Mouse (Mus musculus) ES-Bruce4 (cell line): Measurements from ENCODE around the gene Zscan20. TPM values are rescaled to one million over a fixed set of nuclear protein-coding genes. Genes with fewer than 3 reads are reported as not detected.
"Not testable (repeated sequence)": the region's sequence is repeated elsewhere in the genome, so short reads cannot be mapped to it uniquely, and the experiment has no call there.

Source experiments
- H3K27ac ChIP-seq: 2 replicates; pipeline ENCODE4 v1.5.1; 2012; ENCODE audit warnings: low read length, inconsistent platforms; ENCODE audit not compliant: insufficient read depth
- H3K27me3 ChIP-seq: 2 replicates; pipeline ENCODE4 v1.6.1; 2012; ENCODE audit warnings: mild to moderate bottlenecking, low read length, inconsistent platforms; ENCODE audit not compliant: control insufficient read depth, poor library complexity, insufficient read depth, severe bottlenecking
- H3K36me3 ChIP-seq: 2 replicates; pipeline ENCODE4 v1.6.1; 2012; ENCODE audit warnings: inconsistent platforms, mild to moderate bottlenecking, low read length, moderate library complexity; ENCODE audit not compliant: control insufficient read depth, poor library complexity, insufficient read depth, severe bottlenecking
- H3K4me1 ChIP-seq: one replicate; pipeline ENCODE4 v1.8.1; 2011; ENCODE audit warnings: low read length; ENCODE audit not compliant: control insufficient read depth, insufficient read depth
- H3K4me3 ChIP-seq: 2 replicates; pipeline ENCODE4 v1.5.1; 2011; ENCODE audit warnings: low read depth, mild to moderate bottlenecking, low read length
- H3K9ac ChIP-seq: 2 replicates; pipeline ENCODE4 v1.6.1; 2012; ENCODE audit warnings: low read depth, mild to moderate bottlenecking, inconsistent platforms; ENCODE audit not compliant: poor library complexity, severe bottlenecking
- H3K9me3 ChIP-seq: replicated peaks from 2 replicates; pipeline ENCODE4 v1.6.1; 2012; ENCODE audit warnings: mild to moderate bottlenecking, low read length, inconsistent platforms; ENCODE audit not compliant: control insufficient read depth, poor library complexity, insufficient read depth, severe bottlenecking
- CTCF ChIP-seq: IDR thresholded peaks from one replicate; pipeline ENCODE4 v1.8.1; 2011; ENCODE audit warnings: low read depth, low read length
- EP300 ChIP-seq: IDR thresholded peaks from 2 replicates; pipeline ENCODE4 v1.6.1; 2011; ENCODE audit warnings: low read depth, low read length; ENCODE audit not compliant: insufficient read depth
- POLR2A ChIP-seq: IDR thresholded peaks from one replicate; pipeline ENCODE4 v1.8.1; 2011; ENCODE audit warnings: low read length; ENCODE audit not compliant: insufficient read depth
- polyA plus RNA-seq: library from polyadenylated mRNA; stranded (reverse); fragments of >200 nt; gene quantifications from 2 replicates; pipeline ENCODE4 v1.2.4, GENCODE M21; 2011; ENCODE audit warnings: low read depth; ENCODE audit not compliant: missing spikeins, insufficient read depth, insufficient read length

The Zscan20 gene
- polyA plus RNA-seq, 1 experiment, result 6.1 TPM

DNA sequence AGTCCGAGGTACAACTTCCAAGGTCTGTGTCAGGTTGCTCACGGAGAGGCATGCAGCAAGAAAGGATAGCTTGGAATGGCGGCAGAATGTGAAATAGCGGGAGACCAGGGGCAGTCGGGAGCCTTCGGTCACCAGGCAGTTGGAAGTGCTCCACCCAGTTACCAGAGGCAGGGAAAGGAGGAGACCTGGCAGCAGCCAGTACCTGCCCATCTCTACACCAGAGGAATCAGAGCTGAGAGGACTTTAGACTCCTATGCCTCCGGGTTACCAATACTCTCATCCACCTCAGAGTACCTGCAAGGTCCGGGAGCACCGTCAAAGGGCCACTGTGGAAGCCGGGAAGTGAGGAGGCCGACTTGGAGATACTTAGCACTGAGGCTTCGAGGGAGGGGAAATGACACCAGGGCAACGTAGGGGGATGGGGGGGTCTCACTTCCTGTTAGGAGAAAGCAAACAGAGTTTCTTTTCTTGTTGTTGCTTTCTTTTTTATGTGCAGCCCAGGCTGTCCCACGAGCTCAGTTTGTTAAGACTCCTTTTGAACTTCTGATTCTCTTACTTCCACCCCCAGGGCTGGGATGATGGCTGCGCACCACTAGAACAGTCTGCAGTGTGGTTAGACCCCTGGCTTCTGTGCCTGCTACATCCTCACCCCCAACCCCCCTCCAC, 8.5 kb upstream of the Zscan20 start, which contains the start of gene Tlr12:
Gene Tlr12 (minus strand): TSS at position 374 of the 666 bp plus-strand sequence.
- Histone ChIP-seq H3K36me3 (no peaks in the 10 kb centered on the region), H3K4me3 (no peak within 1 kb of the TSS), H3K27me3 (no peaks in the 10 kb centered on the region), H3K4me1 (no peaks in the 10 kb centered on the region), H3K9ac (no peak within 1 kb of the TSS), H3K27ac (no peak within 1 kb of the TSS), H3K9me3 (no peaks in the 10 kb centered on the region)
- no peak for TF ChIP-seq CTCF
- no peak for TF ChIP-seq POLR2A
- TF ChIP-seq EP300, result no peak

DNA sequence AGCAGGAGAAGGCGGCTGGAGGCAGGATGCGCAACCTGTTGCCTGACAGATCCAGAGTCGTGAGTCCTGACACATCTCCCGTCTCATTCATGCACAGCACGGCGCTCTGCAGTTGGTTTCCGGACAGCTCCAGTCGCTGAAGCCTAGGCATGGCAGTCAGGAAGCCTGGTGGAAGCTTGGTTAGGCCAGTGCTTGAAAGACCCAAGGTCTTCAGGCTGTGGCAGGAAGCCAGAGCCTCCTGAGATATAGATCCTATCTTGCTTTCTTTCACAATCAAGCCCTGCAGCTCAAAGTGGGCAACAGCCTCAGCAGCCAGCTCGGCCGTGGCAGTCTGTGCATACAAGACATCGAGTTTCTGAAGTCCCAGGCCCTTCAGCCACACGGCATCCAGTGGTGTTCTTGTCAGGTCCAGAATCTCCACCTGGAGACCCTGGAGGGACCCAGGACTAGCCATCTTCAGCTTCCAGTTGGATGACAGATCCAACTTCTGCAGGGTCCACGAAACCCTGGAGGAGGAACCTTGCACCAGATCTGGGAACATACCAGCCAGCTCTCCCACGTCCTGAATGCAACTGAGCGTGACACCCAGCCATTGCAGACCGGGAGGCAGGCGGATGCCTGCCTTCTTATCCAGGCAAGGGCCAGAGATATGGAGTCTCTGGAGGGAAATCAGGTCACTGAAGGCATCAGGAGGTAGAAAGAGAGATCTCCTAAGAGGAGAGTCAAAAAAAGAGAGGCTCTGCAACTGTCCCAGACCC, 7.6 kb upstream of the Zscan20 start:
- Histone ChIP-seq H3K36me3 (no peaks in the 10 kb centered on the region), H3K27me3 (no peaks in the 10 kb centered on the region), H3K4me3 (peak overlapping the region; percentile 23; the same call in 1 of the 2 replicates), H3K4me1 (no peaks in the 10 kb centered on the region), H3K9ac (no peak overlapping the region), H3K9me3 (no peaks in the 10 kb centered on the region), H3K27ac (no peak overlapping the region)
- TF ChIP-seq EP300 (no peak), POLR2A (no peak), CTCF (no peak)

DNA sequence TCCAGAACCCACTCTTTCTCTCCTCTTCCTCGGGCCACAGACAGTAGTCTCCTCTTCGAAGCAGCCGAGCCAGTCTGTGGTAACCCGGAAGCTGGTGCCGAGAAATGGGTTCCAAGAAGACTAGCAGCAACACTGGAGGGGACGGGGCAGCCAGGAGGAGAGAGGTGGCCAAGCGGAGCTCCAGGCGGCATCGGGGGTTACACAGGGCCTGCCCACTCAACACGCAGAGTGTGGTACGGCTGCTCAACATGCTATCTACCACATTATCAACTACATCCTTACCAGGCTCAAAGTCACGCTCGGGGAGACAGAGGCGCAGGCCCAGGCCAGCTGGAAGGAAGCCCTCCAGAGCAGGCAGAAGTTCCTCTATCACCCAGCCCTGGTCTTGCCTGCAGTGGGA, 5.9 kb upstream of the Zscan20 start:
- no peaks in the 10 kb centered on the region for H3K27me3 ChIP-seq
- H3K4me3 ChIP-seq, result no peak overlapping the region
- H3K36me3 ChIP-seq, result no peaks in the 10 kb centered on the region
- no peak overlapping the region for H3K9ac ChIP-seq
- no peak for TF ChIP-seq CTCF
- no peak for TF ChIP-seq POLR2A
- TF ChIP-seq EP300, result no peak
- H3K9me3 ChIP-seq, result no peaks in the 10 kb centered on the region
- no peaks in the 10 kb centered on the region for H3K4me1 ChIP-seq
- no peak overlapping the region for H3K27ac ChIP-seq

DNA sequence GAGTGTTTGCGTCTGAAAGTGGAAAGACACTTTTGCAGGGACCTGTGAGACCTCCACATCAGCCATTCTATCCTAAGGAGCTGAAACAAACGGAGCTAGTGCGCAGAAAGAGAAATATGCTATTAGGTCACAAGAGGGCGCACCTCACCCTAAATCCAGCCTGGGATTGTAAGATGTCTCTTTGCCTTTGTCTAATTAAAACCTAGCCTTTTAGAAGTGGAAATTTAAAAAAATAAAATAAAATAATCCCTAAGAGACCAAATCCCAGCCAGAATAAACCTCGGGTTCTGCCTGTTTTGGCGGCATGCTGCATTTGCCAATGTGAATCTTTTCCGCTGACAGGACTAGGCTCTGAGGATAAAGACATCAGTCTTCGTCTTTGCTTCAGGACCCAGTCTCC, 3.4 kb upstream of the Zscan20 start:
- no peak overlapping the region for H3K9ac ChIP-seq
- no peak for TF ChIP-seq POLR2A
- no peak for TF ChIP-seq EP300
- peak; percentile 32 for TF ChIP-seq CTCF
- no peak overlapping the region for H3K4me3 ChIP-seq
- H3K36me3 ChIP-seq, result no peaks in the 10 kb centered on the region
- H3K4me1 ChIP-seq, result no peaks in the 10 kb centered on the region
- no peaks in the 10 kb centered on the region for H3K9me3 ChIP-seq
- no peaks in the 10 kb centered on the region for H3K27me3 ChIP-seq
- no peak overlapping the region for H3K27ac ChIP-seq

DNA sequence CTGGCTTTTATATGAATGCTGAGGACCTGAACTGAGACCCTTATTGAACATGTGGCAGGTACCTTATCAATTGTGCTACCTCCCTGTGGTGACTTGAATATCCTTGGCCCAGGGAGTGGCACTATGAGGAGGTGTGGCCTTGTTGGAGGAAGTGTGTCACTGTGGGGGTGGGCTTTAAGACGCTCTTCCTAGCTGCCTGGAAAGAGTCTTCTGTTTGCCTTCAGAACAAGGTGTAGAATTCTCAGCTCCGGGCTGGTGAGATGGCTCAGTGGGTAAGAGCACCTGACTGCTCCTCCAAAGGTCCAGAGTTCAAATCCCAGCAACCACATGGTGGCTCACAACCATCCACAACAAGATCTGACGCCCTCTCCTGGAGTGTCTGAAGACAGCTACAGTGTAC, 1.8 kb upstream of the Zscan20 start:
- H3K36me3 ChIP-seq, H3K27ac ChIP-seq, H3K4me3 ChIP-seq, H3K9me3 ChIP-seq, H3K27me3 ChIP-seq, H3K4me1 ChIP-seq, H3K9ac ChIP-seq: not testable (repeated sequence)

DNA sequence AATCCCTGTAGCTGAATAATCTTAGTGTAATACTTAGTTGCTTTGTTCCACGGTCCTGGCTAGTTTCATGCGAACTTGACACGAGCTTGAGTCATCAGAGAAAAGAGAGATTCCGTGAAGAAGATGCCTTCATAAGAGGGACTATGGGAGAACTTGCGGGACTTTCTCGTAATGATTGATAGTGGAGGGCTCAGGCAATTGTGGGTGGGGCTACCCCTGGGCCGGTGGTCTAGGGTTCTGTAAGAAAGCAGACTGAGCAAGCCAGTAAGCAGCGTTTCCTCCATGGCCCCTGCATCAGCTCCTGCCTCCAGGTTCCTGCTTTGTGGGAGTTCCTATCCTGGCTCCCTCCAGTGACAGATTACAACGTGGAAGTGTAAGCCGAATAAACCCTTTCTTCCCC, 808 bp upstream of the Zscan20 start:
- Histone ChIP-seq H3K9ac (no peak overlapping the region), H3K4me1 (no peaks in the 10 kb centered on the region), H3K27me3 (no peaks in the 10 kb centered on the region), H3K9me3 (no peaks in the 10 kb centered on the region), H3K36me3 (no peaks in the 10 kb centered on the region), H3K27ac (no peak overlapping the region), H3K4me3 (no peak overlapping the region)
- TF ChIP-seq EP300 (no peak), POLR2A (no peak), CTCF (no peak)
